Mouse (Mus musculus) Patski (cell line): ENCODE data around the gene Setd6. TPM values are rescaled to one million over a fixed set of nuclear protein-coding genes. Genes with fewer than 3 reads are reported as not detected.

Experiments
- ATAC-seq: fragments of 100-300 bp; one replicate; pipeline ENCODE4 v1.8.0; 2021
- CTCF ChIA-PET: fragments of 350-600 bp; sonication (Branson Sonifier 250); formaldehyde crosslinking; loops from one replicate; lab custom pipeline; 2022; ENCODE audit warnings: inconsistent platforms; lab: Charles Lee
- POLR2A ChIA-PET: fragments of 350-600 bp; sonication (Branson Sonifier 250); formaldehyde crosslinking; loops from one replicate; lab custom pipeline; 2022; ENCODE audit warnings: antibody characterized with exemption, inconsistent platforms; lab: Charles Lee
- DNase-seq: peaks from one replicate; pipeline ENCODE4 v3.0.0-alpha.2; 2011; ENCODE audit warnings: low read depth, low spot score
- H3K27me3 ChIP-seq: fragments of 371-371 bp; one replicate; pipeline ENCODE4 v1.5.1; 2021
- CTCF ChIP-seq: fragments of 100-300 bp; IDR thresholded peaks from one replicate; pipeline ENCODE4 v1.5.1; 2021
- in situ Hi-C: fragments of 300-500 bp; cut with MboI; formaldehyde crosslinking; loops from 3 replicates; pipeline ENCODE4 v1.11.1; 2018; ENCODE audit warnings: low pct_unique_long_range_greater_than_20kb, mixed read lengths
- polyA plus RNA-seq: library from polyadenylated mRNA; unstranded; gene quantifications from one replicate; pipeline ENCODE4 v1.2.3, GENCODE M21; 2021

The Setd6 gene
- 36.3 TPM for polyA plus RNA-seq

- ChIA-PET CTCF (interaction anchor here (1.4 to 1.5 kb wide), 4 partner anchors 43 to 199 kb away, joined by 3 to 6 read pairs (median 4); no protein-coding TSS in a partner anchor), POLR2A (interaction anchor here (0.6 kb wide), 1 partner anchor 61 kb away, joined by 3 read pairs; no protein-coding TSS in a partner anchor)
- no peak for TF ChIP-seq CTCF
- ATAC-seq (peak; percentile 83), DNase-seq (peak; percentile 46)
- no peaks in the 10 kb centered on the region for H3K27me3 ChIP-seq
- in situ Hi-C loops: no loop called here
These were observed at the start of gene Setd6 for GRCm38 (mm10) chr8:95715676-95716531. Gene Setd6, plus strand, starts transcription at chr8:95715881.

GRCm38 (mm10) chr8:95668163-95668958 is 47.3 kb upstream of the Setd6 start:
- ChIA-PET POLR2A (no interaction called here), CTCF (no interaction called here)
- no peak for ATAC-seq
- no peak for TF ChIP-seq CTCF
- H3K27me3 ChIP-seq: no peaks in the 10 kb centered on the region
- in situ Hi-C loops: no loop called here
- DNase-seq: no peak

GRCm38 (mm10) chr8:95669967-95670366 is 45.7 kb upstream of the Setd6 start:
- in situ Hi-C loops: no loop called here
- ChIA-PET POLR2A (interaction anchor here (1.4 kb wide), 1 partner anchor 20 kb away, joined by 3 read pairs; no protein-coding TSS in a partner anchor), CTCF (interaction anchor here (1.4 kb wide), 1 partner anchor 27 kb away, joined by 4 read pairs; no protein-coding TSS in a partner anchor)
- DNase-seq (no peak), ATAC-seq (no peak)
- H3K27me3 ChIP-seq: no peaks in the 10 kb centered on the region
- TF ChIP-seq CTCF: no peak

GRCm38 (mm10) chr8:95671861-95672260 is 43.8 kb upstream of the Setd6 start:
- in situ Hi-C loops: no loop called here
- CTCF ChIA-PET: interaction anchor here (0.8 kb wide), 1 partner anchor 15 kb away, joined by 3 read pairs; no protein-coding TSS in a partner anchor
- TF ChIP-seq CTCF: no peak
- no peak for ATAC-seq
- POLR2A ChIA-PET: interaction anchor here (1.0 kb wide), 1 partner anchor 44 kb away, joined by 4 read pairs; no protein-coding TSS in a partner anchor
- peaks cover 2% of the 10 kb centered on the region for H3K27me3 ChIP-seq
- DNase-seq: no peak

GRCm38 (mm10) chr8:95672811-95673210 is 42.9 kb upstream of the Setd6 start:
- DNase-seq: no peak
- no peak for TF ChIP-seq CTCF
- in situ Hi-C loops: no loop called here
- ATAC-seq: no peak
- POLR2A ChIA-PET: no interaction called here
- peaks cover 8% of the 10 kb centered on the region for H3K27me3 ChIP-seq
- CTCF ChIA-PET: no interaction called here

- DNase-seq (no peak), ATAC-seq (no peak)
- no peak for TF ChIP-seq CTCF
- H3K27me3 ChIP-seq: peaks cover 22% of the 10 kb centered on the region
- CTCF ChIA-PET: no interaction called here
- POLR2A ChIA-PET: no interaction called here
- in situ Hi-C loops: loop anchor here (25.0 kb wide), 1 partner anchor 339 kb away; the partner anchor contains the start of genes Usb1 and Zfp319
These were observed 39.0 kb upstream of the Setd6 start, which contains the start of gene Ndrg4 for GRCm38 (mm10) chr8:95676631-95677030. Gene Ndrg4, plus strand, starts transcription at chr8:95676980.

GRCm38 (mm10) chr8:95677591-95678023 is 38.1 kb upstream of the Setd6 start:
- TF ChIP-seq CTCF: no peak
- H3K27me3 ChIP-seq: peaks cover 22% of the 10 kb centered on the region
- no peak for ATAC-seq
- ChIA-PET POLR2A (no interaction called here), CTCF (no interaction called here)
- no peak for DNase-seq
- in situ Hi-C loops: loop anchor here (25.0 kb wide), 1 partner anchor 340 kb away; the partner anchor contains the start of genes Usb1 and Zfp319

- CTCF ChIA-PET: no interaction called here
- peaks cover 22% of the 10 kb centered on the region for H3K27me3 ChIP-seq
- DNase-seq (no peak), ATAC-seq (peak; percentile 41)
- POLR2A ChIA-PET: no interaction called here
- in situ Hi-C loops: loop anchor here (25.0 kb wide), 1 partner anchor 341 kb away; the partner anchor contains the start of genes Usb1 and Zfp319
- TF ChIP-seq CTCF: no peak
These were observed 37.6 kb upstream of the Setd6 start for GRCm38 (mm10) chr8:95678024-95678611.

GRCm38 (mm10) chr8:95688073-95688672 is 27.5 kb upstream of the Setd6 start:
- ChIA-PET POLR2A (no interaction called here), CTCF (interaction anchor here (2.1 kb wide), 1 partner anchor 9 kb away, joined by 6 read pairs; no protein-coding TSS in a partner anchor)
- no peak for TF ChIP-seq CTCF
- DNase-seq (no peak), ATAC-seq (no peak)
- in situ Hi-C loops: loop anchor here (25.0 kb wide), 1 partner anchor 351 kb away; the partner anchor contains the start of genes Usb1 and Zfp319
- peaks cover 29% of the 10 kb centered on the region for H3K27me3 ChIP-seq
